Mouse (Mus musculus) lung, postnatal 0 days (tissue): Measurements from ENCODE around the gene Smpd2. TPM values are rescaled to one million over a fixed set of nuclear protein-coding genes. Genes with fewer than 3 reads are reported as not detected.

Experiments
- ATAC-seq: fragments of 200-750 bp; cut with Nextera tagmentation; 2 replicates; pipeline ENCODE4 v1.8.0; 2017; ENCODE audit warnings: moderate library complexity
- DNase-seq: peaks from one replicate; pipeline ENCODE4 v3.0.0-alpha.2; 2016; ENCODE audit warnings: low spot score
- H3K27ac ChIP-seq: fragments of 300-500 bp; sonication (generic); 2 replicates; pipeline ENCODE4 v1.5.1; 2014; ENCODE audit warnings: antibody characterized with exemption, mild to moderate bottlenecking, low read length, mixed read lengths
- H3K27me3 ChIP-seq: fragments of 300-500 bp; sonication (generic); replicated peaks from 2 replicates; pipeline ENCODE4 v1.6.1; 2014; ENCODE audit warnings: low read length, mixed read lengths; ENCODE audit not compliant: insufficient read depth
- H3K36me3 ChIP-seq: fragments of 300-500 bp; sonication (generic); 2 replicates; pipeline ENCODE4 v1.6.1; 2014; ENCODE audit warnings: low read length, mixed read lengths; ENCODE audit not compliant: insufficient read depth
- H3K4me1 ChIP-seq: fragments of 300-500 bp; sonication (generic); 2 replicates; pipeline ENCODE4 v1.6.1; 2014; ENCODE audit warnings: antibody characterized with exemption, low read depth, low read length, mixed read lengths; ENCODE audit not compliant: insufficient read depth
- H3K4me2 ChIP-seq: fragments of 300-500 bp; sonication (generic); replicated peaks from 2 replicates; pipeline ENCODE4 v1.6.1; 2014; ENCODE audit warnings: low read depth, mild to moderate bottlenecking, low read length, moderate library complexity, mixed read lengths
- H3K4me3 ChIP-seq: fragments of 300-500 bp; sonication (generic); 2 replicates; pipeline ENCODE4 v1.5.1; 2014; ENCODE audit warnings: low read depth, low read length
- H3K9ac ChIP-seq: fragments of 300-500 bp; sonication (generic); replicated peaks from 2 replicates; pipeline ENCODE4 v1.6.1; 2014; ENCODE audit warnings: low read depth, mild to moderate bottlenecking
- H3K9me3 ChIP-seq: fragments of 300-500 bp; sonication (generic); 2 replicates; pipeline ENCODE4 v1.6.1; 2016; ENCODE audit warnings: low read length, mixed read lengths
- CTCF ChIP-seq: IDR thresholded peaks from 2 replicates; pipeline ENCODE4 v1.5.1; 2016; ENCODE audit warnings: antibody characterized with exemption, mild to moderate bottlenecking
- EP300 ChIP-seq: IDR thresholded peaks from 2 replicates; pipeline ENCODE4 v1.6.1; 2016; ENCODE audit warnings: antibody characterized with exemption, mild to moderate bottlenecking, control low read depth
- WGBS: fragments of 180-500 bp; shearing (Covaris S2); extraction: QIAGEN DNeasy Blood & Tissue Kit; methylation state at CpG from one replicate; pipeline ENCODE4 v1.1.7; 2014; 5-methylcytosine and 5-hydroxymethylcytosine counted together
- polyA plus RNA-seq: library from polyadenylated mRNA; unstranded; fragments of >200 nt; fragmentation: Nextera tagmentation; extraction: Ambion mirVana; gene quantifications from 2 replicates; pipeline ENCODE4 v1.2.1, GENCODE M21; 2015

Gene Smpd2
- 54.9 and 58.6 TPM in 2 replicates for polyA plus RNA-seq

DNA sequence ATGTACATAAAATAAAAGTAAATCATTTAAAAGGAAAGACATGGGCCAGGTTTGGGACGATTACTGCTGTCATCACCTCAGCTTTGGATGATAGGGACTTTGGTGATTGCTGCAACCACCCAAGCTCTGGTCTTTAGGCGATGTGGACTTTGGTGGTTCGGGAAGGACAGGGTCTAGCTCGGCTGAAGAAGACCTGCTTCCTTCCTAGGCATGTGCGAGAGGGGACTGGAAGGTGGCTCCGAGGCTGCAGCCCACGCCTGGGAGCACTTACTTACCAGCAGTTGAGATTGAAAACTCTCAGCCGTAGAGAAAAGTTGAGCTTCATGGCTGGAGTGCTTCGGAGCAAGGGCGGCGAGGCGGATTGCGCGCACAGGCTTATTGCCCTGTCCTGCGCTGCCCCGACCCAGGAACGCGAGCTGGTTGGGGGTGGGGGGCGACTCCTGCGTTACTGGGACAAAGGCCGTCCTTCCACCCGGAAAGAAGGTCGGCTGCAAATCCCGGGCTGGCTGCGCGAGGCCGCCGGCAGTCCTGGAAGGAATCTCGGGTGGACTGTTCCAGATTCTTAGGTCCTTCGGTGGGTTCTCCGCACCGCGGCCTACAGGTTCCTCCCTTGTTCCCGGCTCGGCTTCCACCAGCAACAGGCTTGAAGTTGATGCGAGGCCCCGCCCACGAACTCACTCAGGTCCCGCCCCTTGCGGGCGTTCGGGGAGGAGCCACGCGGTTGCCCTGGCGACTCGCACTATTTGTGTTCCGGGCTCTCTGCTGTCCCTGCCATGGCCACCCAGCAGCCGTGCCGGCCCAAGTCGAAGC lies at the start of gene Smpd2, which contains the start of gene Ppil6:
Smpd2 (minus strand) TSS at position 662 of the 810 bp plus-strand sequence.
Ppil6 (plus strand) TSS at position 732 of the 810 bp plus-strand sequence.
- H3K4me1 ChIP-seq, result peaks cover 5% of the 10 kb centered on the region; the same call in 1 of the 2 replicates
- H3K9ac ChIP-seq, result peak within 1 kb of the TSS; percentile 58
- H3K9me3 ChIP-seq, result no peaks in the 10 kb centered on the region
- no peaks in the 10 kb centered on the region for H3K27me3 ChIP-seq
- peaks cover 21% of the 10 kb centered on the region for H3K36me3 ChIP-seq
- peak within 1 kb of the TSS; percentile 98 for H3K4me2 ChIP-seq
- ATAC-seq (peak; percentile 97), DNase-seq (peak; percentile 97)
- H3K27ac ChIP-seq, result peak within 1 kb of the TSS; percentile 80
- WGBS, result under 1% methylated on average over 50 of the region's 50 CpGs
- H3K4me3 ChIP-seq, result peak within 1 kb of the TSS; percentile 68
- TF ChIP-seq EP300 (no peak), CTCF (peak; percentile 33)

DNA sequence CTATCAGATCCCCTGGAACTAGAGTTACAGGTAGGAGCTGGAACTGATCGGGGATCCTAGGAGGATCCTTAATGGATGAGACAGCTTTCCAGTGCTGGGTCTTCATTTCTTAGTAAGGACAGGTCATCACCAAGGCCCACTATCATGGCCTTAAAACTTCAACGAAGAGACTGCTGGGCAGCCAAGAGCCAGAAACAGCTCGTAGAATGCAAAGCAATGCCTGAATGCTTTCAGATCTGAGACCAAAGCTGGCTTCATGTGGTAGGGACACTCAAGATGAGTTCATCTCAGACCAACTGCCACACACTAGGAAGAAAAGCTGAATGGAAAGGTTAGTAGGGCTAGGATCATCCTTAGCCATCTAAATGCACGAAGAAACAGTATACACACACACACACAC lies 48.8 kb upstream of the Smpd2 start:
- WGBS, result 95% methylated on average over 4 of the region's 4 CpGs

DNA sequence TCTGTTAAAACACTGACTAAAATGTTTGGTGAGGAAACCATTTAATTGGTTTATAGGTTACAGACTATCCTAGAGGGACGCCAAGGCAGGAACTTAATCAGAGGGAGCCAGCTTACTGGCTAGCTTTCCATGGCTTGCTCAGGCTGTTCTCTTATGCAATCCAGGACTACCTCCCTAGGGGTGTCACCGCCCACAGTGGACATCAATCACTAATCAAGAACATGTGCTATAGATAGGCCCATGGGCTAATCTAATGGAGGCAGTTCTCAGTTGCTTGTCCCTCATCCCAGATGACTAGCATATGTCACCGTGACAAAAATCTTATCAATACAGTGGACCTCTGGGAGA lies 47.8 kb upstream of the Smpd2 start:
- 96% methylated on average over 3 of the region's 3 CpGs for WGBS
- no peaks in the 10 kb centered on the region for H3K27me3 ChIP-seq
- H3K4me1 ChIP-seq, result no peaks in the 10 kb centered on the region
- H3K4me3 ChIP-seq, result no peak overlapping the region
- no peak for ATAC-seq
- no peak for DNase-seq
- TF ChIP-seq CTCF, result no peak
- no peaks in the 10 kb centered on the region for H3K9me3 ChIP-seq
- H3K4me2 ChIP-seq, result no peak overlapping the region
- no peaks in the 10 kb centered on the region; the same call in 1 of the 2 replicates for H3K36me3 ChIP-seq
- no peak overlapping the region for H3K9ac ChIP-seq
- H3K27ac ChIP-seq, result no peak overlapping the region

More for the DNA sequence above, 48.8 kb upstream of the Smpd2 start:
- no peak overlapping the region for H3K4me2 ChIP-seq
- no peaks in the 10 kb centered on the region for H3K36me3 ChIP-seq
- no peaks in the 10 kb centered on the region for H3K9me3 ChIP-seq
- no peak for TF ChIP-seq EP300
- no peak for TF ChIP-seq CTCF
- DNase-seq, result no peak
- H3K4me3 ChIP-seq, result no peak overlapping the region
- no peak for ATAC-seq
- H3K9ac ChIP-seq, result no peak overlapping the region
- no peaks in the 10 kb centered on the region for H3K4me1 ChIP-seq
- no peaks in the 10 kb centered on the region for H3K27me3 ChIP-seq
- no peak overlapping the region for H3K27ac ChIP-seq

DNA sequence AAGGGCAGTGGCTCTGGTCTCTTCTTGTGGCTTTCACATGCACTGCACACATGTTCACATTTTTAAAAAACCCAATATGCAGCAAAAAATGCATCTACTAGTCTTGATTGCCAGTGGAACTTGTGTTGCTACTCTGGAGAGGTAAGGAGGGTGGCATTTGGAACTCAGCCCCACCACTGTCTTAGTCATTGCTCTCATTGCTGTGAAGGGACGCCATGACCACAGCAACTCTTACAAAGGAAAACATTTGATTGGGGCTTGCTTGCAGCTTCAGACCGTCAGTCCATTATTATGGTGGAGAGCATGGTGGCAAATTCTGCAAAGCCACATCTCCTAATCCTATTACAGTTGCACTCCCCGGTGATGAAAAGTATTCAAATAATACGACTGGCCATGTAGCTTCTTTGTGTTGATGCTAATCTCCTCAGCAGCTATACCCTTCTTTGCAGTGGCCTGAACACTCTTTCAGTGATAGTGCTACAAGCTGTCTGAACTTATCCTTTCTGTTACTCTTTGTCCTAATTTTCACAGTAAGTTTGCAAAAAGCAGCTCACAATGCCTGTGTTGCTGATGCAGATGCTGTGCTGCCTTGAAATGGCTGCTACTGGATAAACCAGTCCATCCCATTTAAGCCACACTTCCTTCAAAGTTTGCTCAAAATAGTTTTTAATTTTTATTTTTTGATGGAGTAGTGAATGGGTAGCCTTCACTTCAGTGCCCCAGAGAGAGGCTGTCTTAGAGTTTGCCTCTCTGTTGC lies 47.2 kb upstream of the Smpd2 start:
- H3K27ac ChIP-seq, result no peak overlapping the region
- no peaks in the 10 kb centered on the region for H3K27me3 ChIP-seq
- 97% methylated on average over 4 of the region's 4 CpGs for WGBS
- H3K4me3 ChIP-seq, result no peak overlapping the region
- H3K36me3 ChIP-seq, result no peaks in the 10 kb centered on the region; the same call in 1 of the 2 replicates
- DNase-seq (no peak), ATAC-seq (no peak)
- TF ChIP-seq CTCF (no peak), EP300 (no peak)
- no peak overlapping the region for H3K9ac ChIP-seq
- H3K4me2 ChIP-seq, result no peak overlapping the region
- H3K9me3 ChIP-seq, result no peaks in the 10 kb centered on the region
- H3K4me1 ChIP-seq, result no peaks in the 10 kb centered on the region

DNA sequence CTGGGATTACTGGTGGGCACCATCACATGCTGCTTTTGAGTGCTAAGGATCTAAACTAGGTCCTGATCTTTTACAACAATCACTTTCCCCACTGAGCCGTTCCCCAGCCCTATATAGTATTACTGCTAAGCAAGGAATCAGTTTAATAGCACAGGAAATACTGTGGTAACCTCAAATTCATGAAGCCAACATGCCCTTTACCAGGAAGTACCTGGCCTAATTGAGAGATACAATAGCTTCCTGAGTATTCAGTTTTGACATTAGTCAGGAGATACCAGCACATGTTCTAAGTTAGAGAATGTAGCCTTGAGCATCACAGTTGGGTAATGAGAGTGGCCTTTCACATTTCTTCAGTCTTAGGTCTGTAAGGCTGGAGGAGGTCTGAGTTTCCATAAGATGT lies 46.5 kb upstream of the Smpd2 start:
- no peak for DNase-seq
- WGBS, result 83% methylated on average over 1 of the region's 1 CpGs
- H3K27me3 ChIP-seq, result no peaks in the 10 kb centered on the region
- H3K4me1 ChIP-seq, result no peaks in the 10 kb centered on the region
- H3K27ac ChIP-seq, result no peak overlapping the region
- ATAC-seq, result no peak
- H3K4me2 ChIP-seq, result no peak overlapping the region
- H3K9ac ChIP-seq, result no peak overlapping the region
- H3K9me3 ChIP-seq, result no peaks in the 10 kb centered on the region
- no peak overlapping the region for H3K4me3 ChIP-seq
- H3K36me3 ChIP-seq, result no peaks in the 10 kb centered on the region; the same call in 1 of the 2 replicates
- TF ChIP-seq CTCF (no peak), EP300 (no peak)

DNA sequence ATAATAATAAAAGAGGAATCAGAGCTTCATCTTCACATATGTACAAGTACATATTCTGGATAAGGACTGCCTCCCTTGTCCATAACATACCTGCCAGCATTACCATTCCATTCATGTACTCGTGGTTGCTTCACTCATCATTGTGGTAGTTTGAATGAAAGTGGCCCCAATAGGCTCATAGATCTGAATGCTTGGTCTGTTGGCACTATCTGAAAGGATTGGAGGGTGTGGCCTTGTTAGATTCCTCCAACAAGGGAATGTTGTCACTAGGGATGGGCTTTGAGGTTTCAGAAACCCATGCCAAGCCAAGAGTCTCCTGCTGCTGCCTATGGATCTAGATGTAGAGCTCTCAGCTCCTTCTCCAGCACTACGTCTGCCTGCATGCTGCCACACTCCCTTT lies 45.8 kb upstream of the Smpd2 start:
- no peak for TF ChIP-seq EP300
- TF ChIP-seq CTCF, result no peak
- H3K4me1 ChIP-seq, result no peaks in the 10 kb centered on the region
- H3K4me2 ChIP-seq, result no peak overlapping the region
- no peak overlapping the region for H3K4me3 ChIP-seq
- H3K27ac ChIP-seq, result no peak overlapping the region
- no peaks in the 10 kb centered on the region for H3K9me3 ChIP-seq
- no peaks in the 10 kb centered on the region for H3K27me3 ChIP-seq
- H3K9ac ChIP-seq, result no peak overlapping the region
- no peaks in the 10 kb centered on the region; the same call in 1 of the 2 replicates for H3K36me3 ChIP-seq
- WGBS, result 96% methylated on average over 2 of the region's 2 CpGs
- no peak for ATAC-seq
- DNase-seq, result no peak
